Mouse (Mus musculus): ENCODE results near the gene Slc18b1.
A peak's percentile ranks its signal among the peaks of the same experiment; 100 is the strongest.
"Not testable (repeated sequence)": the region's sequence is repeated elsewhere in the genome, so short reads cannot be mapped to it uniquely, and the experiment has no call there.

Gene Slc18b1

GRCm38 (mm10) chr10:23796551-23797503 is at the start of gene Slc18b1:
Slc18b1 (plus strand) TSS chr10:23796986.
- DNase-seq, result peak; percentile 64 to 78

GRCm38 (mm10) chr10:23754166-23754565 is 42.6 kb upstream of the Slc18b1 start:
- no peak for DNase-seq

GRCm38 (mm10) chr10:23777288-23777945 is 19.4 kb upstream of the Slc18b1 start:
- DNase-seq, result no peak

GRCm38 (mm10) chr10:23780539-23781275 is 16.1 kb upstream of the Slc18b1 start:
- no peak for DNase-seq

GRCm38 (mm10) chr10:23781760-23782735 is 14.7 kb upstream of the Slc18b1 start:
- DNase-seq, result no peak

DNA sequence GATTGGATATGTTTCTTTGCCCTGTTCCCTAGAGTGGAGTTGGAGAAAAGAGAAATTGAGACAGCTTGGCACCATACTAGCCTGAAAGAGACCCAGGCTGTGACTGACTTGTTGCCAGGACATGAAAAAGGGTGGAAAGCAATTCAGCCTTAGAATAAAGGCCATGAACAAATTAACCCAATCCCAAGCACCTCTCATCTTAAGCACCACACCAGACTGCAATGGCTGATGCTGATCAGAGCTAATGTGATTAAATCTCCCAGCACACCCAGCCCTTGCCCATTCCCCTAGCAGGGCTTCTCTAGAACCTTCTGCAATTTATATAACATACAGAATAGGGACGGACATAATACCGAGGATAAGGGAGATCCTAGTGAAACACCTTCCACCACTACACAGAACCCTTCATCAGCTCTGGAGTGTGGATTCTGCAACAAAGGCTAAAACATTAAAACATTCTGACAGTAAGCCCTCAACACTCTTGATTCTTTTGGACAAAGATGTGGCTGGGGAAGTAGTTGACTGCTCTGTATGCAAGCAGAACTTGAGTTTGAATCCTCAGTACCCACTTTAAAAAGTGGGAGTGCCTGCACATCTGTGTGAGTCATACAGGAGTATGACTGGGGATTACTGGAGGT is 13.8 kb upstream of the Slc18b1 start:
- DNase-seq, result no peak

GRCm38 (mm10) chr10:23783493-23783884 is 13.3 kb upstream of the Slc18b1 start:
- no peak for DNase-seq

- no peak for DNase-seq
These were observed 12.7 kb upstream of the Slc18b1 start for GRCm38 (mm10) chr10:23784121-23784520.

DNA sequence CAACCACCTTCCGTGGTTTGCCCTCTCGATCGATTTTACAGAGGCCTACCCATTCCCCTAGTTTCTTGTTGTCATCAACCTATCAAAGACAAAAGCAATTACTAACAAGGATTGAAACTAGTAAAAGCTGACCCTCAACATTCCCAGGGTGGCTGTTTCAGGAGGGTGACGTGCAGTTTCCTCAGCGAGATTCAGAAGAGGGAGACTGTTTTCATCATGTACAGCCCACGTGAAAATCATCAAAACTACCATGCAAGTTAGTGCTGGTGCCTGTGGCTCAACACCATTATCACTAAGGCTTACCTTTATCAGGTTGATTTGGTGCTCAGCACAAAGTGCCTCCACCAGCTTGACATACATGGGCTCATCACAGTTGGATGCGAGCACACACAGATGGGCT is 11.2 kb upstream of the Slc18b1 start:
- not testable (repeated sequence) for DNase-seq

DNA sequence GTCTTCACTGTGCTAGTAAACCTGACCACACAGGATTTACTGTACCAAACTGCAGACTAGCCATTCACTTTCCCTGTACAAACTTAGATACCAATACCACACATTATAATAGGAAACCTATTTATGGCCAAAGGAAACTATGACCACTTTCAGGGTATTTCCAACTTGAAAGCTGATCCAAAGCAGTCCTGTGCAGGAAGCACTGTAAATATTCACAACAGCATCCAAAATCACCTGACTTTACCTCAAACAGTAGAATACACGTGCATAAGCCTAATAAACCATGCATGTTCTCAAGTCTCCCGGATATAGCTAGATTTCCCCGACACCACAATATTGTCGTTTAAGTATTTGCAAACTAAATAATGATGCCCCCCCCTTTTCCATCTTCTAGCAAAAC is 10.7 kb upstream of the Slc18b1 start:
- DNase-seq, result no peak

GRCm38 (mm10) chr10:23786631-23787038 is 10.2 kb upstream of the Slc18b1 start:
- DNase-seq, result not testable (repeated sequence)

- DNase-seq, result peak; percentile 99
These were observed 9.5 kb upstream of the Slc18b1 start, which contains the start of gene Rps12 for GRCm38 (mm10) chr10:23787062-23787821. Rps12 (minus strand) TSS chr10:23787275.

DNA sequence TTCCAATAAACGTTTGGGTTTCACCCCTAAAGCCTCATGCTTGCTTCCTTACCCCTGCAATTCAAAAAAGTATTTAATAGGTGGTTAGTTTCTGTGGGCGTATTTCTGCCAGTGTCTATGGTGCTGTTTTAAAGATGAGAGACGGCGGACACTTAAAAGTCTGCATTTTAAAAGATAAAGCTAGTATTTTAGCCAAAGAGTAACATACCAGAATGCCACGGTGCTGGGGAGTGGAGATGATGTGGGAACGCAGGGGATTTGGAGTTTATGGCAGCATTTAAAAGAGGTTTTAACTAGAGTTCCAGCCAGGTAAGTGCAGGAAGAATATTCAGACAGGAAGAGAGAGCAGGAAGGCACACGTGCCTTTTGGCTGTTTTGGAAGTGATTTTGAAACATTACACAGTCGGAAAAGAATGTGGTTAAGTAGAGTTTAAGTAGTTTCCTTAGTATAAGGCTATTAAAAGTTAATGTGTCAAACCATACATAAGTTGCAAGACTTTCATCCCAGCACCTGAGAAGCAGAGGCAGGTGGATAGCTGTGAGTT is 8.7 kb upstream of the Slc18b1 start:
- DNase-seq, result no peak

- no peak for DNase-seq
These were observed 790 bp upstream of the Slc18b1 start for GRCm38 (mm10) chr10:23795871-23796520.

DNA sequence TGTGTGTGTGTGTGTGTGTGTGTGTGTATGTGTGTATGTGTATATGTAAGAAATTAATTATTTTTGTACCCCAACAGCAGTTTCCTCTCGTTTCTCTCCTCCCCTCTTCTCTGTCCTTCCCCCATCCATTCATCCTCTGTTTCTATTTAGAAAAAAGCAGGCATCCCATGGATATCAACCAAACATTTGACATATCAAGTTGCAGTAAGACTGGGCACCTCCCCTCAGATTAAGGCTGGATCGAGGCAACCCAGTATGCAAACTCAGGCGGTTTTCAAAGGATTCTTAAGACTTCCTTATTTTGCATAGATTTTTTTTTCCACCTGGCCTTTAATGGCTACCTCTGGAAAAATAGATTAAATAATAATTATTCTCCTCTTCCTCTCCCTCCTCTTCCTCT is 820 bp downstream of the Slc18b1 start:
- no peak for DNase-seq

DNA sequence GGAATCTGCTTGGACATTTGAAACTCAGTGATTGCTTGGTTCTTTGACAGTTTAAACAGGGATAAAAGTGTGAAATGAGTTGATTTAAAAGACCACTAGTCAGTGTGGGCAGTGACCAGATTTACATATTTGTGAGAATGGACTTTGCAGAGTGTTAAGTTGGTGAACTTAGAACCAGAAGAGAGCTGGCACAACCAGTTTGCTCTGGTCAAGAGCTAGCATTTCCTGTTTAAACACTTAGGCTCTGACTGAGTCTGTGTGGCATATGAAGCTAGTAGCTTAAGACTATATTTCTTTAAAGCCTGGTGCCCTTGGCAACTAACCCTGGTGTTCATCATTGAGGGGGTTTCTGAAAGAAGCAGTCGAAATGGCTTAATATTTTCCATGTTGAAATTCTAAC is 1.4 kb downstream of the Slc18b1 start:
- no peak for DNase-seq

DNA sequence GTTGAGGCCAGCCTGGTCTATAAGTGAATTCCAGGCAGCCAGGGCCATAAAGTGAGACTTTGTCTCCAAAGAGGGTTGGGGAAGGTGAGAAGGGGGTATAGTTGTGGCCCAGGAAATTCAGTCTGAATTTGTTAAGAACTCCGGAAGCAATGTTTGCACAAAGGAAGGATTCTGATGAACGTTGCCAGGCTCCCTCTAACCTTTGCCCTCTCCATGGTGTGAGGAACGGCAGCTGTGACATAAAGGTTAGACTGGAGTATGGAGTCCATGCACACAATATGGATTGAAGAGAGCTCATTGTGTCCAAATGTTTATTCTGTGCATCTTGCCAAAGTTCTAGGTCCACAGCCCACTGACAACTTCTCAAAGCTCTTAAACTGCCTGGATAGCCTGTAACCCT is 3.1 kb downstream of the Slc18b1 start:
- no peak for DNase-seq

DNA sequence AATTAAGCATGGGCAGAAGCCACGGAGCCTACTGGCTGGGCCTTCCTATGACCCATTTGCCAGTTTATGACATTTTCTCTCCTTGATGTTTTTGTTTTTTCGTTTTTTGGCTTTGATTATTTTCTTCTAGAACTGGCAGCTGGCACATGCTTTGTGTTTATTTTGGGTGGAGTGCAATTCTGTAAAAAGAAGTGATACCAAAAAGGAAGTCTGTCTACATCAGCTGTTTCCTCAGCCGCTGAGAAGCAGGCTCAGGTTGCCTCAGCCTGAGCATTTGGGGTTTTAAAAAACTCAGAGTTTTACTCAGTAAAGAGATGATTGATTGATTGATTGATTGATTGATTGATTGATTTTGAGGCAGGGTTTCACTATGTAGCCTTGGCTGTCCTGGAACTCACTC is 6.1 kb downstream of the Slc18b1 start:
- DNase-seq, result no peak

GRCm38 (mm10) chr10:23804665-23805064 is 7.9 kb downstream of the Slc18b1 start:
- DNase-seq, result no peak

GRCm38 (mm10) chr10:23806201-23806600 is 9.4 kb downstream of the Slc18b1 start:
- no peak for DNase-seq

Data from kidney, postnatal 4 days (tissue).